Mouse (Mus musculus): Measurements from ENCODE around the gene Brd3os.

GRCm38 (mm10) chr2:27404375-27405093 lies 37.6 kb upstream of the Brd3os start:
- TF ChIP-seq CTCF (IDR thresholded peaks at IDR 0.05; ENCODE audit: low read depth, low read length), result no peak
- no peak for TF ChIP-seq POLR2A (IDR thresholded peaks at IDR 0.05; ENCODE audit: insufficient read depth, low read length)
- no peak for TF ChIP-seq EP300 (IDR thresholded peaks at IDR 0.05; ENCODE audit: insufficient read depth, low read depth, low read length)
